Mouse (Mus musculus) lung, postnatal 25 days (tissue): ENCODE measurements around the gene Dhfr.
A peak's percentile ranks its signal among the peaks of the same experiment; 100 is the strongest.

Experiments used
- DNase-seq: peaks from one replicate; pipeline ENCODE4 v3.0.0; 2022; ENCODE audit warnings: low spot score

The Dhfr gene

DNA sequence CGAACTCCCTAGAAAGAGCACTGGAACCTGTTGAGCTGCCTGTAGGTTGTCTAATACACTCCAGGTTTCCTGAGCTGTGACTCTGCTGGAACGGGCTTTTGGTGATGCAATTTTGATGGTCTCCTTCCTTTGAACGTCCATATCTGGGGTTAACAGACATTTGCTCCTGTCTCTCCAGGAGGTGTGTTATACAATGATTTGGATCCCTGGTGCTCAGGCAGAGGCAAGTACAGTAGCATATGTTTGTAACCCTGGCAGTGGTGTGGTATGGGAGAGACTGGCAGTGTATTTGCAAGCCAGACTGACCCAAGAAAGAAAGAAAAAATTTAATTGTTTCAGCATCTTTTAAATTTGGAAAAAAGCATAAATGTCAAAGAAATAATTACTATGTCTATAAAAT is 32.8 kb downstream of the Dhfr start:
- DNase-seq = no peak

DNA sequence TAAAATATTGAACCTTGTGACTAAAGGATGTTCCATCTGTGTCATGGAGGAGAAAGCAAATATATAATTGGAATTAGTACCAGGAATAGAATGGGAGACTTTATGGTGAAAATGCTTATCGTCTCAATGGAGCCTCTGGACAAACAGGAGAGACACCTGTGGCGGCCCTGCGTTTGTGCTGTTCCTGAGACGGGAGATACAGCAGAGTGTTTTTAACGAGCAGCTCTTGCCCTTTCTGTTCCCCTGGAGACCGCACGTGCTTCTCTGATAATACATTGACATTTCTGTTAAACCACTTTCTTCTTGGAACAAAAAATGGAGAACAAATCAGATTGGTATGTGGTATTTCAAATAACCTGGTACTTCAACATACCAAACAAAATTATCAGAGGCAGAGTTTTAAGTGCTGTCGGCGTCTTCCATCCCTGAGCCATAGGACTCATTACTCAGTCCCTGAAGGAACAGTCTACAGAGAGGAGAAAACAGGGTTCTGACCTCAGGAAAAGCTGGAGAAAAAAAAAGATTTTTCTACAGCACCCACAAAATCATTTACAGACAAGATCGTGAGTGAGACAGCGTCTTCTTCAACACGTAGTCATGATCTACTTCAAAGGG is 38.6 kb downstream of the Dhfr start:
- DNase-seq = no peak

- no peak for DNase-seq
Measured at GRCm38 (mm10) chr13:92398491-92399384, 44.2 kb downstream of the Dhfr start.

- no peak for DNase-seq
Measured at GRCm38 (mm10) chr13:92402063-92402462, 47.5 kb downstream of the Dhfr start.

- no peak for DNase-seq
Measured at GRCm38 (mm10) chr13:92403496-92403895, 49.0 kb downstream of the Dhfr start.

GRCm38 (mm10) chr13:92410486-92410885 is 56.0 kb downstream of the Dhfr start:
- no peak for DNase-seq

DNA sequence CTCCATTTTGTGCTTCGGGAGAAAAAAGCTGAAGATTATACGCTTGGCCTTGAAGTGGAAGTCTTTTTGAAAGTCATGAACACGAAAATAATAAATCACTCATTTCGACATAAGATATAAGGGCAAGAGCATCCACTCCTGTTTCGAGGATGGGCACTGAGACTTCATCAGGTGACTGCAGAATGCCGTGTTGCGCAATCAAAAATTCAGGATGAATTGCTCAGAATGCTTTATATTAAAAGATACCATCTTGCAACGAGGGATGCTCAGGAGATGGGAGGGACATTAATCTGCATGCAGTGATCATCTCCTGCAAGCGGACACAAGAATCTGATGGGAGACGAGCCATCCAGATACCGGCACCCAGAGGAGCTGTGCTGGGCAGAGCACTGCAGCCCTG is 65.1 kb downstream of the Dhfr start:
- no peak for DNase-seq

DNA sequence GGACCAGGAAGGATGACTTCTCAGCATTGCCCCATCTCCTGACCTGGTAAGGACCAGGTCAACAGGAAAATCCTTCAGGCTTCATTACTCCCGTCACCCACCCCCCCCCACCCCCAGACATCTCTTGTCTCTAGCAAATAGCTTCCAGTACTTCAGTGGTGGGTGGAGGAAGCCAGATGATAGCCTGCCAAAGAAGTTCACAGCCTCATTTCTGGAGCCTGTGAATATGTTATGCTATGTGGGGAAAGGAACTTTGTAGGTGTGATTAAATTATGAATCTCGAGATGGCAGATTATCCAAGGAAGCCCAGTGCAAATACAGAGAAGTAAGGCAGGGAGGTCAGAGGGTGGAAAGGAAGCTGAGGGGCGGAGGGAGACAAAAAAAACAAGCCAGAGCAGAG is 69.2 kb downstream of the Dhfr start:
- no peak for DNase-seq

DNA sequence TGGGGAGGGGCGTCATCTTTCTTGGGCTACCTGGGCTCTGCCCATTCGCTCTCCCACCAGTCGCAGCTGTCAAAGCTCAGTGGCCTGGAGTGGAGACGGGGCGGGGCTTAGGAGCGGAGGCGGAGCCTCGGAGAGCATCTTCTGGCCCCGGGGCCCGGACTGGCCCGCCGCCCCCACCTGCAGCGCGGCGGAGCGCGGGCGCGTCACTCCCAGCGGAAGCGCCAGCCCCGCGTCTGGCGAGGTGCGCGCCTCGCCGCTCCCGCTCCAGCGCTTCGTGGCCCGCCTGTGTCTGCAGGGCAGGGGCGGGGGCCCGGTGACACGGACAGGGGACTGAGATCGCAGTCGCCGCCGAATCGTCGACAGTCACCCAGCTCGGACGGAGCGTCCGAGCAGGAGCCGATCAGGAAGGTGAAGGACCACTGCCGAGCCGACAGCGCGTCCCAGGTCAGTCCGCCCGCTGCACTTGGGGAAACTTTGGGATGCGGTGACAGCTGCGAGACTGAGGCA is 71.3 kb downstream of the Dhfr start, which contains the start of gene Ankrd34b:
Gene Ankrd34b, plus strand, starts transcription at position 139 of the 507 bp plus-strand sequence.
- DNase-seq = peak; percentile 12

DNA sequence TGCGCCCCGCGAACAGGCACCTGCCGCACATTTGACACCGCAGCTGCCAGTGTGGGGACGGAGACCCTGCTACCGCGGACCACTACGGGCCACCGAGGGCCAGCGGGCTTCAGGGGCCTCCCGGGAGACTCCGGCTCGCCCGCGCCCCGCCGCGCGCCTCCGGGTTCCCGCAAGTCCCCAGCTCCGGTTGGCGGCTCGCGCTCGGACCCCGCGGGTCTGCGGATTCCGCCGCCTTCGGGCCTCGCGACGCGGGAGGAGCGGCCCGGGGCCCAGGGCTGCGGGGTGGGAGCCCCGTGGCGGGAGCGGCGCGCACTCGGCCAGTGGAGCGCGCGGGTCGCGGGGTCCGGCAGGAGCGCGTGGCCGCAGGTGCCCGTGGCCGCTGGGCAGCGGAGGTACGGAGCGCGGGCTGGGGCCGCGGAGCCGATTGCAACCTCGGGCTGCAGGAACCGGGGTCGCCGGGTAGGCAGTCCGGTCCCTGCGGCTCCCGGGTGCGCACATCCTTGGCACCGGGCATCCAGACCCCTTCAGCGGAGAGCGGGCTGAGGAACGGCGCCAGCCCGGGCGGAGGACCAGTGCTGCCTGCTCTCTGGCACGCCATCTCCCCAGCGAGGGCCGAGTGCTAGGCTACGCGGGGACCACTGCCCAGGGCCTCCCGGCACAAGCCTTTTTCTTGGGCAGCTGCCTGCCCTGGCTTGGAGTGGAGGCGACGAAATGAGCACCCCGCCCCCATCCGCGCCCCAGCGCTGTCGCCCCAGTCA is 71.9 kb downstream of the Dhfr start:
- no peak for DNase-seq

- DNase-seq = no peak
Measured at GRCm38 (mm10) chr13:92427351-92427855, 72.9 kb downstream of the Dhfr start.
